Mouse (Mus musculus) thymus, adult 2 months (tissue): ENCODE measurements at regions not wholly inside any gene's neighbourhood (a gene's known extent, or its start where the extent isn't known, plus 50 kb on each side); places are given as distances from the start of the nearest gene placed in this dataset.

ENCODE experiments used
- CTCF ChIP-seq: fragments of 200-500 bp; IDR thresholded peaks from 2 replicates; pipeline ENCODE4 v1.5.1; 2012; ENCODE audit warnings: mild to moderate bottlenecking, control low read depth, low read length, moderate library complexity, borderline replicate concordance; ENCODE audit not compliant: control insufficient read depth, poor library complexity, insufficient read depth; ENCODE audit errors: extremely low read depth
- POLR2A ChIP-seq: fragments of 200-500 bp; IDR thresholded peaks from 2 replicates; pipeline ENCODE4 v1.6.1; 2012; ENCODE audit warnings: mild to moderate bottlenecking, low read length, control low read depth, moderate library complexity; ENCODE audit not compliant: control insufficient read depth, poor library complexity, insufficient read depth; ENCODE audit errors: extremely low read depth

DNA sequence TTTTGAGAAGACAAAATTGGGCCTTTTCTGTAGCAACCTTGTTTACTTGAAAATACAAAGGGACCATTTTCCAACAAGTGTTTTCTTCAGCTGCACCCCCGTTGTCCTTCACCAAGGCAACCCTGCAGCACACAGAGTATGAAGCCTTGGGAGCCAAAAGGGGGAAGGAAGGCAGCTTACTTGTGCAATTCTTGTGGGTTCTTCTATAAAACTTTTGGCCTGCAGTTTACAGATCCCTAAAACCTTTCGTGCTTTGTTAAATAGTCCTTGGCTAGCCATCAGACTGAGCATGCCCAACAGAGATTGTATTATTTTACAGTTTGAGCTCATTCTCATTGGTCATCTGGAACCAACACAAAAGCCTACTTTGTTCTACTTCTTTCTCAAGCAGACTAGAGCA, 140.6 kb upstream of the H2al1a start:
- TF ChIP-seq POLR2A: no peak
- TF ChIP-seq CTCF: no peak
